Mouse (Mus musculus): Measurements from ENCODE around the gene Rpl3. TPM values are rescaled to one million over a fixed set of nuclear protein-coding genes. Genes with fewer than 3 reads are reported as not detected.

Gene Rpl3
- total RNA-seq, 2 experiments from 2014 or later: 37.2 to 48.3 TPM

- no peak for DNase-seq (ENCODE audit: low spot score)
Measured at GRCm38 (mm10) chr15:80115866-80116794, 24.5 kb upstream of the Rpl3 start.

DNA sequence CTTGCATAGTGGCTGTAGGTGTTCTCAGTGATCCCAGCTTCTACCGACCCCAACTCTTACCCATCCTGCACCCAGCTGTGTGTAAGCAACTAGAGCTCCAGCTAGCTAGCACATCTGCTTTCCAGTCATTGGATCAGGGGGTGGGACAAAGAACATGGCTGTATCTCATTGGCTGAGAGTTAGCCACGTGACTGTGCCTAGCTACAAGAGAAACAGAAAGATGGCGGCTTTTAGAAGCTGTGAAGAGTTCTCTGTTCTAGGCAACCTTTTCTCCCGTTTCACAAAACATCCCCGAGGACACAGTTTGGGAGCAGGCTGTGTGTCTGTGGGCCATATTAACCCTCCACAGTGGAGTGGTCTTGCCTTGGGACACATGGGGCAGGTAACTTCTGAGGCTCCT, 23.6 kb upstream of the Rpl3 start:
- DNase-seq (ENCODE audit: low spot score): no peak

- DNase-seq (ENCODE audit: low spot score): no peak
Measured at GRCm38 (mm10) chr15:80114414-80114813, 22.7 kb upstream of the Rpl3 start.

DNA sequence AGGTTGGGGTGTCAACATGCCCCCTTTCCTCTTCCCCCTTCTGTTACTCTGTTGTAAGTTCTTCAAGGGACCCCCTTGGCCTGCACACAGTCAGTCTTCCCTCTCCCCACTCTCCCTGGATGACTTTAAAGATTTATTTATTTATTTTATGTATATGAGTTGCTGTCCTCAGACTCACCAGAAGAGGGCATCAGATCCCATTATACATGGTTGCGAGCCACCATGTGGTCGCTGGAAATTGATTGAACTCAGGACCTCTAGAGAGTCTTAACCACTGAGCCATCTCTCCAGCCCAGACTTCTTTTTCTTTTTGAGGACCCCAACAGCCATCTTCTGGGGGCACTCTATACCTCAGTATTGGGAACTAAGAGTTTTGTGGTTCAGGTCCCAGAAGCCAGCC, 20.8 kb upstream of the Rpl3 start:
- DNase-seq (ENCODE audit: low spot score): no peak

- no peak for DNase-seq (ENCODE audit: low spot score)
Measured at GRCm38 (mm10) chr15:80111436-80111835, 19.8 kb upstream of the Rpl3 start.

GRCm38 (mm10) chr15:80107575-80107974, 15.9 kb upstream of the Rpl3 start:
- DNase-seq (ENCODE audit: low spot score): no peak

DNA sequence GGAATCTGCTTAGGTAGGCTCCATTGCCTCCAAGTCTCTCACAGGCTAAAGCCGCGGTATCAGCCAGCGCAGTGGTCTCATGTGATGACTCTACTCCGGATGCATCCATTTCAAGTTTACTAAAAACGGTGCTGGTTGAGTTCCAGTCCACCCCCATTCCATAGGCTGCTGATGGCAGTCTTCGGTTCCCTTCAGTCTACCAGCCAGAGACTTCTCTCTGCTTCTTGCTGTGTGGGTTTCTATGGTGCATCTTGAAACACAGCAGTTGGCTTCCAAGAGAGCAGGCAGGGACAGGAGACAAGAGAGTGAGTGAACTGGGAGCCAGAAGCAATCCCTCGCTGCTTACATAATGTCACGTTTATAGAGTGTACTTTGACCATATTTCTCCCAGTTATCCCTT, 15.5 kb upstream of the Rpl3 start:
- DNase-seq (ENCODE audit: low spot score): no peak

DNA sequence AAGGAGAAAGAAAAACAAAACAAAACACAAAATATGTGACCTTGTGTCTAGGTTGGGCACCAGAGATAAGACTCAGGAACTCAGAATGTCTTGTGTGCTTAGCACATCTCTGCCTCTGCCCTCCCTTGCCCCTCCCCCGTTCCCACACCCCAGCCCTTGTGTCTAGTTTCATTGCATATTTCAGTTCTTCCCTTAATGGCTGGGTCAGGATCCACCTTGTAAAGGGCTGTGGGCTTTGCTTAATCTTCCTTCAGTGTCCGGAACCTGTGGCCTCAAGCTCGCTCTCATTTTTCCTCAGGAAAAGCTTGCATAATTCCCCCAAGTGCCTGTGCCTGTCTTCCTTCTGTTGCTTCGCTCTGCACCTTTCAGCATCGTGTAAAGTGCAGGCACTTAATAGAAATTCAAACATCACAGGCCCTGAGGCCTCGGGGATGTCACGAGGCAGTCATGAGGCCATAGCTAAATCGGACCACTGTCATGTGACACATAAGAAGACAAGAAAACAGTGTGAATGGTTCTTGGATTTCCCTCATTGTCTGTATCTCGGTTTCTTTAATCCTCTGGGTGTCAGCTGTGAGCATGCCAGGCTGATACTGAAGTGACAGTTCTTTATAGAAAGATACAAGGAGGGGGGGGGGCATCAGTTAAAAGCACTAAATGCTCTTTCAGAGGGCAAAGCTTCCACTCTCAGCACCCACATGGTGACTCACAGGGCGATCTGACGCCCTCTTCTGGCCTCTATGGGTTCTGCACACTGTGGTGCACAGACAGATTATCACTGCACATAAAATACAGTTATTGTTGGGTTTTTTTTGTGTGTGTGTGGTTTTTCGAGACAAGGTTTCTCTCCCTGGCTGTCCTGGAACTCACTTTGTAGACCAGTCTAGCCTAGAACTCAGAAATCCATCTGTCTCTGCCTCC, 14.1 kb upstream of the Rpl3 start:
- DNase-seq (ENCODE audit: low spot score): no peak

DNA sequence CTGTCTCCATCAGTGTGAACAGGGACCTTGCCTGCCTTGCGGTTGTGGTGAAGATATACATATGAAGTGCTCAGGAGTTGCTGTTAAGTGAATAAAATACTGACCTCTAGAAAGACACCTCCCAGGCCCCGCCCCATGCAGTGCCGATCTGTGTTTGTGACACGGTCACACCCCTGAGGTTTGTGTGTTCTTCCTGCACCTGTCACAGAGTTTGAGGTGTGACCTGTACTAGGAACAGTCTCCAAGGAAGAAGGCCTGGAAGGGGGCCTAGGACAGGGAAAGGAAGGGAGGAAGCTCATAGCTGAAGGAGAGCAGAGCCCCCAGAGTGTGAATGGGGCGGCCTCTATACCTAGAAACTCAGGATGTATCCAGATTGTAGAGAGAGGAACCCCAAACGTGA, 10.8 kb upstream of the Rpl3 start:
- DNase-seq (ENCODE audit: low spot score): no peak

GRCm38 (mm10) chr15:80101503-80101902, 9.8 kb upstream of the Rpl3 start:
- no peak for DNase-seq (ENCODE audit: low spot score)

DNA sequence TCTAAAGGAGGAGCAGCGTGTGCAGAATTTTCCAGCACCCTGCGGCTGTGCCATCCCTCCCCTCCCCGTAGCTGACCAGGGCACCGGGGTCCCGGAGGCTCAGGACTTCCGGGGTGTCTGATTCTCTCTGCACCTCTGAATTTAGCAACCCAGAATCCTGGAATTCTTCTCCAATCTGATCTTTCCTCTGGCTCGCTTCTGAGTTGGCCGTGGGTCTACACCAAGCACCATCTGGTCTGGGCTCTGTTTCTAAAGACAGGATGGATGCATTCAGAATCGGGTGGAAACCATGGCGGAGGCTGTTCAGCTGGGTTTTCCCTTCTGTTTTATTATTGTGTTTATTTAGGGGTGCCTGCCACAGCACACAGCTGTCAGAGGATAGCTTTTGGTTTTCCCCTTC, 9.2 kb upstream of the Rpl3 start:
- no peak for DNase-seq (ENCODE audit: low spot score)

GRCm38 (mm10) chr15:80100196-80100595, 8.5 kb upstream of the Rpl3 start:
- no peak for DNase-seq (ENCODE audit: low spot score)

DNA sequence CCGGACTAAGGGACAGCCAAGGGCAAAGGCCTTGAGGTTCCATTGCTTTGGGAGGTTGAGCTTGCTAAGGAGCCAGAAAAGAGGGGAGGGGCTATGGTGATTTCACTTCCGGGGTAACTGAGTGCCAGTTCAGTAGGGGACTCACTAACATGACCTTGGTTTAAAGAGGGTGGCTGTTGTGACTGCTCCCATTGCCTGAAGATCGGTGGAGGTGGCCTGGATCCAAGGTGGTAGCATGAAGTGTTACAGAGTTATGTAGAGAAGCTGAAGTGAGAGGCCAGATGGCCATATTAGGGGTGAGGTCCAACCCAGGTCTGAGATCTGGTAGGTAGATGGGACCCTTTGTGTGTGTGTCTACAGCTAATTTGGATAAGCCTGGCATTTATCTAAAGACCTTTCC, 7.8 kb upstream of the Rpl3 start:
- no peak for DNase-seq (ENCODE audit: low spot score)

GRCm38 (mm10) chr15:80098809-80099208, 7.1 kb upstream of the Rpl3 start:
- DNase-seq (ENCODE audit: low spot score): no peak

- no peak for DNase-seq (ENCODE audit: low spot score)
Measured at GRCm38 (mm10) chr15:80097999-80098461, 6.4 kb upstream of the Rpl3 start.

DNA sequence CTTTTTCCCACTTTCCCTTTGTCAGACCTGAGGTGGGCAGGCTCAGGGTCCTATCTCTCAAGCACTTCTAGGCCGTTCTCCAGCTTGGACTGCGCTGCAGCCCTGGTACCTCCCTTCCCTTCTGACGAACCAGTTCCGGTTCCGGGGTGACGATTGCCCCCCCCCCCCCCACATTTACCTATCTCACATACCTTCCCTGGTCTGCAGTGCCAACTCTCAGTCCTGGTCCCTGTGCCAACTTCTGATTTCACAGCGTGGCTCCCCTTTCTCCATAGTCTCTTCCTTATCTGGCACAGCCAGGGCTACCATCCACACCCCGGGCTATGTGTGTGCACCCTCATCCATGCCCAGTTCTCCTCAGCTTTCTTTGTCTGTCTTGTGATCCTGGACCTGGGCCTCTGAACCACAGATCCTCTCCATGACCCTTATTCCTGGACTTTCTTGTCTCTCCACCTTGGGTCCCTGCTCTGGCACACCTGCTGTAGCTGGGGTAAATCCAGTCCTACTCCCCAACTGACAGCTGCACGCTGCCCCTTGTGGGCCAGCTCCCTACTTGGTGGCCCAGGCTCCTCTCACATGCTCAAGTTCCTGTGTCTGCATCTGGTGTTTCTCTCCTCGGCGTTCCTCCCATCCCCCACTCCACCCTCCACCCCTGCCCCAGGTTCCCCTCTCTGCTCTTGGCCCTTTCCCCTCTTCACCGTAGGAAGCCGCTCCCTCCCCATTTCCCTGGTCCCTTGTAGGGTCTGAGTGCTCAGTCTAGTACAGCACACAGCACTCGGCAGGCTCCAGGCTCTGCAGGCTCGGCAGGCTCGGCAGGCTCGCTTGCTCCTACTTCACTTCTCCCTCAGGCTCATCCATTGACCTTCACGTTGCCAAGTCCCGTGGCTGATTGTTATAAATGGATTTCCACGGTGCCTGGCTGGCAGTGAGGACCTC, 5.5 kb upstream of the Rpl3 start:
- DNase-seq (ENCODE audit: low spot score): no peak

DNA sequence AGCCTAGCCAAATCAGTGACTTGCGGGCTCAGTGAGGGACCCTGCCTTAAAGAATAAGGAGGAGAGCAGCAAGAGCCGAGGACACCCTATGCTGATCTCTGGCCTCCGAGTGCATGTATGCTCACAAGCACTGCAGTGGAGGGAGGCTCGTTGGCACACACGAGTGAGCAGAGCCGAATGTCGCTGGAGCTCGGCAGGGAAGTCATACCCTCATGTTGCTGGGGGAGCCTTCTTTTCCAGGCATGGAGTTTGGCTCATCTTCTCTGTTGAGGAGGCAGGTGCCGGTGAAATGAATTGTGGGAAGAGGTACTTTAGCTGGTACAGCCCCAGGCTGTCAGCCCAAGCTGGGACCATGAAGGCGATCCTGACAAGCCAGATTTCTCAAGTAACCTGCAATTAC, 4.7 kb upstream of the Rpl3 start:
- no peak for DNase-seq (ENCODE audit: low spot score)

DNA sequence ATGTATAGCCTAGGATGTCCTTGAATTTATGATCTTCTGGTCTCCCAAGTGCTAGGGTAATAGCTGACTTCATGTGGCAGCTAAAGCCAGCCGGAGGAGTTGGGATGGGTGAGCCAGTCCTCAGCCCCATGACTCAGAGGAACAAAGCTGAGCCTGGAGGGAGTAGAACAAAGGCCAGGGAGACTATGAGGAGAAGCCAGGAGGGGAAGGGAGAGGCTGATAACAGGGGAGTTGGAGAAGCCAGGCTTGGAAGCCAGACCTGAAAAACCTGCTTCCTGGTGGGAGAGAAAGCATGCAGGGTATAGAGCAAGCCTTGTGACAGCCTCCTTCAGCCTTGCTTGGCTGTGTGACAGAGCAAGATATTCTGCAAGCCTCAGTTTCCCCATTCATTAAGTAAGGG, 3.9 kb upstream of the Rpl3 start:
- no peak for DNase-seq (ENCODE audit: low spot score)

DNA sequence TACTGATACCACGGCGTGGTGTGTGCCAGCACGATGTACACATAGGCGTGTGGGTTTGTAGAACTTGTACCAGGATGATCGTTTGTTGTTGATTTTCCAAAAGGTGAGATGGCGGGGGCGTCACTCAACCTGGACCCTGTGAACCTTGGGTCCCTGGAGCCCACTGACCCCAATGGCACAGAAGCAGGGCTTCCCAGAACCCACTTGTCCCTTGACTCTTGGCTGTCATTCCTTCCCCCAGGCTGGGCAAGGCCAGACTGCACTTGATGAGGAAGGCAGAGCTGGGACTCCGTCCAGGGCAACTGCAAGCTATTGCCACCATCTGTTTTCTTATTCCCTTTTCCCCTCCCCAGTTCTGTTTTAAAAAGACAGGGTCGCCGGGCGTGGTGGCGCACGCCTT, 2.5 kb upstream of the Rpl3 start:
- no peak for DNase-seq (ENCODE audit: low spot score)

DNA sequence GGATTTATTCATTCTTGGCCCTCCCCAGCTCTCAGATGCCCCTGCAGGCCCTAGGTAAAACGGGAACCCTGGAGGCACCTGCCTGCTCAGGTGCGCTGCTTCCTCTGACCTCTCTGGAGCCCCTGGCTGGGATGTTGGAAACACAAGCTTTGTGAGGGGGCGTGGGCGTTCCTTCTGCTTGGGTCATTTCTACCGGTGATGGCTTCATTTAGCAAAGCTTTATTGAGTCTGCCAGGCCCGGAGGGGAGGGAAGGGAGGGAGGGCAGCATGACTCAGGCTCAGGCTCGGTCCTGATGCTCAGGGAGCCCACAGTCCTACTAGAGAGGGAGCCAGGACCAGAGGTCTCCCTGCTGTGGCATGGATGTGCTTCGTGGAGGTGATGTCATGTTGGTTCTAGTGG, 931 bp upstream of the Rpl3 start:
- no peak for DNase-seq (ENCODE audit: low spot score)

- DNase-seq (ENCODE audit: low spot score): no peak
Measured at GRCm38 (mm10) chr15:80092041-80092441, 373 bp upstream of the Rpl3 start.

Data from gastrocnemius, adult 18-20 months (tissue).